Mouse (Mus musculus) lung, postnatal 14 days (tissue): ENCODE data around the gene Atf1.
A peak's percentile ranks its signal among the peaks of the same experiment; 100 is the strongest.

ENCODE experiments used
- DNase-seq: peaks from one replicate; pipeline ENCODE4 v3.0.0; 2021

Gene Atf1

GRCm38 (mm10) chr15:100227663-100228534 is at the start of gene Atf1:
Gene Atf1, plus strand, starts transcription at chr15:100227819.
- peak; percentile 92 for DNase-seq

- no peak for DNase-seq
These were observed 49.1 kb upstream of the Atf1 start for GRCm38 (mm10) chr15:100178487-100178886.

GRCm38 (mm10) chr15:100179685-100180084 is 47.9 kb upstream of the Atf1 start:
- no peak for DNase-seq

GRCm38 (mm10) chr15:100180221-100180620 is 47.4 kb upstream of the Atf1 start:
- DNase-seq, result no peak

GRCm38 (mm10) chr15:100181841-100182240 is 45.8 kb upstream of the Atf1 start:
- DNase-seq, result no peak

GRCm38 (mm10) chr15:100182526-100183280 is 44.9 kb upstream of the Atf1 start:
- no peak for DNase-seq

GRCm38 (mm10) chr15:100183510-100183909 is 44.1 kb upstream of the Atf1 start:
- DNase-seq, result no peak

GRCm38 (mm10) chr15:100184821-100185496 is 42.7 kb upstream of the Atf1 start:
- no peak for DNase-seq

GRCm38 (mm10) chr15:100186234-100186633 is 41.4 kb upstream of the Atf1 start:
- DNase-seq, result no peak

GRCm38 (mm10) chr15:100186882-100187672 is 40.5 kb upstream of the Atf1 start:
- no peak for DNase-seq

- DNase-seq, result no peak
These were observed 39.1 kb upstream of the Atf1 start for GRCm38 (mm10) chr15:100188542-100188941.

- DNase-seq, result no peak
These were observed 38.6 kb upstream of the Atf1 start for GRCm38 (mm10) chr15:100188962-100189404.

GRCm38 (mm10) chr15:100190083-100190482 is 37.5 kb upstream of the Atf1 start:
- no peak for DNase-seq

GRCm38 (mm10) chr15:100198983-100199745 is 28.5 kb upstream of the Atf1 start:
- DNase-seq, result no peak

GRCm38 (mm10) chr15:100199790-100200189 is 27.8 kb upstream of the Atf1 start:
- DNase-seq, result peak; percentile 43

- DNase-seq, result no peak
These were observed 25.8 kb upstream of the Atf1 start for GRCm38 (mm10) chr15:100201806-100202205.

- no peak for DNase-seq
These were observed 25.1 kb upstream of the Atf1 start for GRCm38 (mm10) chr15:100202431-100203015.

- no peak for DNase-seq
These were observed 23.0 kb upstream of the Atf1 start for GRCm38 (mm10) chr15:100204574-100204973.

GRCm38 (mm10) chr15:100210013-100210412 is 17.6 kb upstream of the Atf1 start:
- no peak for DNase-seq

- no peak for DNase-seq
These were observed 14.3 kb upstream of the Atf1 start for GRCm38 (mm10) chr15:100213339-100213738.

- DNase-seq, result no peak
These were observed 12.5 kb upstream of the Atf1 start for GRCm38 (mm10) chr15:100215092-100215491.
